Mouse (Mus musculus) layer of hippocampus, adult 18-20 months (tissue): ENCODE measurements around the gene Tmie. TPM values are rescaled to one million over a fixed set of nuclear protein-coding genes. Genes with fewer than 3 reads are reported as not detected.
"Not testable (repeated sequence)": the region's sequence is repeated elsewhere in the genome, so short reads cannot be mapped to it uniquely, and the experiment has no call there.

Source experiments
- DNase-seq, 2 experiments: peaks; one replicate each; pipeline ENCODE4 v3.0.0; 2022; ENCODE audit warnings: low spot score in 2 of 2
- microRNA-seq, 2 experiments: library from miRNA; unstranded; fragments of <30 nt; microRNA quantifications; one replicate each; pipeline ENCODE4 v1.2.0; 2021
- total RNA-seq, 2 experiments: library from RNA; stranded (reverse); gene quantifications; 2 replicates each; pipeline ENCODE4 v1.2.3; 2021

The Tmie gene
- total RNA-seq, 2 experiments from 2014 or later, result 1.7 to 1.9 TPM

DNA sequence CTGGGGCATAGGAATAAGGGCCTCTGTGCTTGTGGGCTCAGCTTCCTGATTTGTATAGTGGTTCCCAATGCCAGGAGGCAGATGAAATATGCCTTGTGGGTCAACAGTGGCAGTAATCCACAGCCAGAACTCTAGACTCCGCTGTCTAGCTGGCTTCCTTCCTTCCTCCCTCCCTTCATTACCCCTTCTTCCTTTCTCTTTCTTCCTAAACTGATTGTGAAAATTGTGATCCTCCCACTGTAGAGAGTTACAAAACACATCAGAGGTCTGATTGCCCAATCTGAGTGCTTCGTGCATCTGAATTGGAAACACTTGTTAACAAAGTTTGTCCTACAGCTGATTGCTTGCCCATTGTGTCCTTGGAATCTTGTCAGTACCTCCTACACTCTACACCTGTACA lies 38.5 kb downstream of the Tmie start:
- DNase-seq, result no peak

- no peak for DNase-seq
Observed at GRCm38 (mm10) chr9:110840905-110841304, 39.0 kb downstream of the Tmie start.

DNA sequence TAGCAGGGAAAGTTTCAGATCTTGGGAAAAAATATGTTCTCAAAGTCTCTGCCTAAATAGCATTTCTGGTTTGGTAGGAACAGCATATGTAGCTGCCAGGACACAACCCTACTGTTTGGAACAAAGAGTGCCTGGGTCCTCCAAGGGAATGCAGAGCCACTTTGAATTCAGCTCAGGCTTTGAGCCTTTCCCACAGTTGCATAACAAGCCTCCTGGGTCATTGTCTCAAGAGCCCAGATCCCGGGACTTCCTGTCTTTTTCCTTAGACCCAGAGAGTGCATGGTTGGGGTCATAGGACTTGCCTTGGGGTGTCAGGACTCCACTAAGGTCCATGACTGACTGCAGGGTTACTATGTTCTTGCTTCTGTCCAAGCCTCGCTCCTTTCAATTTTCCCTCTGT lies 43.8 kb downstream of the Tmie start:
- peak in 1 of 2 experiments; percentile 46 for DNase-seq

GRCm38 (mm10) chr9:110834961-110835360 lies 45.0 kb downstream of the Tmie start:
- no peak for DNase-seq

DNA sequence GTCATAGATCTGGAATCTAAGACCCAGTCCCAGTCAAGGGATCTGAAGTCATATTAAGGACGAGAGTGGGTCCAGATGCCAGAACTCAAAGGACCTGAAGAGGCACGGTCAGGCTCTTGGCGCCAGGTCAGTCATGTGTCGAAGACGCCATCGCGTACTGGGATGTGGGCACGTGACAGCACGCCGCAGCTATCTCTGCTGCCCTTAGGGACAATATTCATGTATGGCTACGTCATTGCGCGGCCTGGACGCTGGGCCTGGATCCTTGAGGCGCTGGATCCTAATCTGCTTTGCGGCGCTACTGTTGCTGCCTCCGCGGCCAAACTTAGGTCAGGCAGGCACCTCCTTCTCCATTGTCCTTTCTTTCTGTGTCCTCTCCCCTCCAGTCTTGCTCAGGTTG lies 45.5 kb downstream of the Tmie start, which contains the start of gene Prss45:
Gene Prss45, plus strand, starts transcription at position 178 of the 400 bp plus-strand sequence.
- no peak for DNase-seq

DNA sequence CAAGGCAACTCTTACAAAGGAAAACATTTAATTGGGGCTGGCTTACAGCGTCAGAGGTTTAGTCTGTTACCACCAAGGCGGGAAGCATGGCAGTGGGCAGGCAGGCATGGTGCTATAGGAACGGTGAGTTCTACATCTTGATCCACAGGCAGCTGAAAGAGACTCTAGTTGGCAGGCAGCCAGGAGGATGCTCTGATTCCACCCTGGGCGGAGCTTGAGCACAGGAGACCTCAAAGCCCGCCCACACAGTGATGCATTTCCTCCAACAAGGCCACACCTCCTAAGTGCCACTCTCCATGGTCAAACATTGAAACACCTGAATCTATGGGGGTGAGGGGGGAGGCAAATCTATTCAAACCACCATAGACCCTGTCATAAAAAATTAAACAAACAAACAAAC lies 46.9 kb downstream of the Tmie start:
- DNase-seq, result no peak

DNA sequence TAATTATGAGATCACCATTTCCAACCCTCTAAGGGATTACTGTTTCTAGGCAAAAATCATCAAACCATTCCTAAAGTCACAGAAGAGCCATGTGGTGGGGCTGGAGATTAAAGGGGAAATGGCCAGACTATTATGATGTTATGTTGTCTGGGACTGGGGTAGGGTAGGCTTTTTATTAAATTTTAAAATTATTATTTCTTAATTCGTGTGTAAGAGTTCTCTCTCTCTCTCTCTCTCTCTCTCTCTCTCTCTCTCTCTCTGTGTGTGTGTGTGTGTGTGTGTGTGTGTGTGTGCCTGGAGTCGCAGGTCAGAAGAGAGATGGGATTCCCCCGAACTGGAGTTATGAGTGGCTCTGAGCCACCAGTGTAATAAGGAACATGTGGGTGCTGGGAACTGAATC lies 53.5 kb downstream of the Tmie start, which contains the start of gene Prss43:
Gene Prss43, plus strand, starts transcription at position 301 of the 400 bp plus-strand sequence.
- no peak for DNase-seq

- no peak for DNase-seq
Observed at GRCm38 (mm10) chr9:110825832-110826231, 54.1 kb downstream of the Tmie start.

DNA sequence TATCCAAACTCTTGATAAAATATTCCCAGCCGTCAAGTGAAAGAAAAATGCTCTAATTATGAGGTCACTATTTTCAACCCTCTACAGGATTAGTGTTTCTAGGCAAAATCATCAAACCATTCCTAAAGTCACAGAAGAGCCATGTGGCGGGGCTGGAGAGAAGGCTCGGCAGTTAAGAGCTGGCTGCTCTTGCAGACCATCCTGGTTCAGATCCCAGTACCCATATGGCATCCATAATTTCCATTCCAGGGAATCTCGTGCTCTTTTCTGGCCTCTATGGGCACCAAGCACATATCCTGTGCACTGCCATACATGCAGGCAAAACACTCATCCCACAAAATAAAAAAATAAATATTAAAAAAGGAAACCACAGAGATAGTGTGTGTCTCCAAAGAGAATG lies 54.5 kb downstream of the Tmie start:
- DNase-seq, result no peak

- no peak for DNase-seq
Observed at GRCm38 (mm10) chr9:110821436-110821835, 58.5 kb downstream of the Tmie start.

GRCm38 (mm10) chr9:110820546-110820945 lies 59.4 kb downstream of the Tmie start:
- DNase-seq, result not testable (repeated sequence)

Small RNAs within 50 kb of the gene (microRNA-seq; reads per million reads assigned to microRNA genes)
- 0 reads per million in 2 experiments for gene Gm24269

Other genes with a start within 250 kb of the Tmie start
- 10 to 100 TPM; 13.4 to 18.9 TPM for gene Nbeal2, start 226.0 kb downstream of the Tmie start, total RNA-seq
- 10 to 100 TPM; 50.9 to 62.8 TPM for gene Ccdc12, start 223.6 kb downstream of the Tmie start, total RNA-seq
- not detected for gene Myl3, start 138.3 kb downstream of the Tmie start, total RNA-seq
- 1 to 10 TPM; 3.9 TPM for gene Pth1r, start 133.0 kb downstream of the Tmie start, total RNA-seq
- not detected for gene Prss42, start 81.9 kb downstream of the Tmie start, total RNA-seq
- gene Prss44, start 66.1 kb downstream of the Tmie start, total RNA-seq, result not detected
- under 1 TPM in 1 of 2 experiments, not detected in 1; 0.33 TPM for gene Prss43, start 53.4 kb downstream of the Tmie start, total RNA-seq
- under 1 TPM in 1 of 2 experiments, not detected in 1; 0.35 TPM for gene Prss45, start 45.5 kb downstream of the Tmie start, total RNA-seq
- gene Prss46, start 35.6 kb downstream of the Tmie start, total RNA-seq, result not detected
- gene Prss50, start 22.1 kb downstream of the Tmie start, total RNA-seq, result 1 to 10 TPM; 1.6 to 2.1 TPM
- 1 to 10 TPM; 7.7 to 8.4 TPM for gene Als2cl, start 243 bp downstream of the Tmie start, total RNA-seq
- not detected for gene Fam240a, start 36.7 kb upstream of the Tmie start, total RNA-seq
- 1 to 10 TPM in 1 of 2 experiments, under 1 TPM in 1; 0.18 to 1.1 TPM for gene Tdgf1, start 66.0 kb upstream of the Tmie start, total RNA-seq
- gene Lrrc2, start 71.4 kb upstream of the Tmie start, total RNA-seq, result 1 to 10 TPM; 1.1 to 3.1 TPM
- under 1 TPM; 0.15 to 0.40 TPM for gene Rtp3, start 110.5 kb upstream of the Tmie start, total RNA-seq
- not detected for gene Ltf, start 139.2 kb upstream of the Tmie start, total RNA-seq
- 1 to 10 TPM in 1 of 2 experiments, under 1 TPM in 1; 0.58 to 1.4 TPM for gene Ccrl2, start 177.4 kb upstream of the Tmie start, total RNA-seq
- gene Lrrfip2, start 237.5 kb upstream of the Tmie start, total RNA-seq, result 10 to 100 TPM; 35.5 to 38.7 TPM